Mouse (Mus musculus) bone marrow, adult 2 months (tissue): ENCODE data around the gene Mrpl27.

Experiments
- CTCF ChIP-seq: fragments of 200-500 bp; IDR thresholded peaks from 2 replicates; pipeline ENCODE4 v1.5.1; 2011; ENCODE audit warnings: low read length, control low read depth; ENCODE audit not compliant: control insufficient read depth, insufficient read depth
- POLR2A ChIP-seq: fragments of 200-500 bp; IDR thresholded peaks from 2 replicates; pipeline ENCODE4 v1.6.1; 2011; ENCODE audit warnings: low read depth, mild to moderate bottlenecking, control low read depth, low read length, borderline replicate concordance; ENCODE audit not compliant: control insufficient read depth

GRCm38 (mm10) chr11:94634431-94634830 is 19.1 kb upstream of the Mrpl27 start:
- TF ChIP-seq CTCF: no peak
- no peak for TF ChIP-seq POLR2A
